Mouse (Mus musculus) CH12.LX (cell line): Measurements from ENCODE around the gene Nfe2l1.

Experiments
- CTCF ChIP-seq, 2 experiments: IDR thresholded peaks in 1 of 2; conservative IDR thresholded peaks in 1 of 2; 2 replicates each; pipeline ENCODE4 v1.5.1; 2011 to 2012; ENCODE audit warnings: low read depth in 2 of 2, low read length in 2 of 2, improper control_type of control experiment in 1 of 2, inconsistent platforms in 1 of 2, mild to moderate bottlenecking in 1 of 2, moderate library complexity in 1 of 2
- EP300 ChIP-seq: IDR thresholded peaks from 2 replicates; pipeline ENCODE4 v1.6.1; 2011; ENCODE audit warnings: low read length, improper control_type of control experiment
- MAX ChIP-seq: IDR thresholded peaks from 2 replicates; pipeline ENCODE4 v1.6.1; 2011; ENCODE audit warnings: low read length, improper control_type of control experiment
- POLR2A ChIP-seq: IDR thresholded peaks from 2 replicates; pipeline ENCODE4 v1.6.1; 2011; ENCODE audit warnings: low read depth, mild to moderate bottlenecking, improper control_type of control experiment, low read length
- SMC3 ChIP-seq: IDR thresholded peaks from 2 replicates; pipeline ENCODE4 v1.6.1; 2011; ENCODE audit warnings: low read depth, low read length, improper control_type of control experiment
- UBTF ChIP-seq: IDR thresholded peaks from 2 replicates; pipeline ENCODE4 v1.6.1; 2012; ENCODE audit warnings: low read depth, mild to moderate bottlenecking, inconsistent platforms, low read length, improper control_type of control experiment, moderate library complexity

DNA sequence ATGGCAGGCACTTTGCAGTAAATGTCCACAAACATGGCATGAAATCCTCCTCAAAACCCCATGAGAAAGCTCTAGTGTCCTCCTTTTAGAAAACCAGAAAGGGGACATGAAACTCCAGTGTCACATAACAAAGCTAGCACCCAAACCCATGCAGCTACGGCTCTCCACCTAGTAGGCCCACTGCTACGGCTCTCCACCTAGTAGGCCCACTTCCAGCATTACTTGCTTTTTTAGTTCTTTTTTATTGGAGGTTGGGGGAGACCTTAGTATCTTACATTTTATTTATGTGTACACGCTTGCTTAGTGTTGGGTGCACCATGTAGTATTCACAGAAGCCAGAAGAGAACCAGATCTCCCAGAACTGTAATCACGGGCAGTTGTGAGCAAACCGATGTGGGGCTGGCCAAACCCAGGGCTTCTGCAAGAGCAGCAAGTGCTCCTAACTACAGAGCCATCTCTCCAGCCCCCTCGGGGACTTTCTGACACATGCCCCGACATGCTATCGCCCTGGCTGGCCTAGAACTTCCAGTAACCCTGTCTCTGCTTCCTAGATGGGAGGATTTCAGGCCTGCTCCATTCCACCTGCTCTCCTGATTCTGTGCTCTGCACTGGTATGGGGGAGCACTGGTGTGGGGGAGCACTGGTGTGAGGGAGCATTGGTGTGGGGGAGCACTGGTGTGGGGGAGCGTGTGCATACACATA lies 58.3 kb downstream of the Nfe2l1 start:
- no peak for TF ChIP-seq CTCF (conservative IDR thresholded peaks at IDR 0.05 in 1 of 2, IDR thresholded peaks at IDR 0.05 in 1 of 2; ENCODE audit: low read depth in 2 of 2, low read length in 2 of 2)
- no peak; the same call in 1 of the 2 replicates for TF ChIP-seq POLR2A
- no peak for TF ChIP-seq MAX
- TF ChIP-seq UBTF = peak; percentile 74; the same call in 1 of the 2 replicates
- no peak for TF ChIP-seq SMC3
- no peak for TF ChIP-seq EP300
